Mouse (Mus musculus) heart, postnatal 0 days (tissue): ENCODE measurements at regions not wholly inside any gene's neighbourhood (a gene's known extent, or its start where the extent isn't known, plus 50 kb on each side); places are given as distances from the start of the nearest gene placed in this dataset.
A peak's percentile ranks its signal among the peaks of the same experiment; 100 is the strongest.

ENCODE experiments used
- CTCF ChIP-seq: IDR thresholded peaks from 2 replicates; pipeline ENCODE4 v1.5.1; 2016; ENCODE audit warnings: antibody characterized with exemption, control low read depth, low read depth
- EP300 ChIP-seq: IDR thresholded peaks from 2 replicates; pipeline ENCODE4 v1.6.1; 2016; ENCODE audit warnings: antibody characterized with exemption, low read depth

- TF ChIP-seq CTCF (peak; percentile 41), EP300 (no peak)
Measured at GRCm38 (mm10) chr16:65664787-65665186, 102.3 kb upstream of the Chmp2b start.
